Comparison of ENCODE assay signal across 8 mouse cellular contexts in genomic region chr9:61309768-61310493, GRCm38 (mm10).
DNase-seq lines count a peak whose midpoint lies in the region.

No protein-coding gene starts in this region.

- peak; percentile 39 for DNase-seq in gastrocnemius, adult 18-20 months (ENCODE audit: low spot score)
- DNase-seq in gastrocnemius, postnatal 4 days (ENCODE audit: low spot score in 2 of 2) = no peak
- peak; percentile 47 for DNase-seq in ovary, adult 18-20 months (ENCODE audit: low spot score)
- no peak for DNase-seq in ovary, postnatal 14 days (ENCODE audit: low spot score)
- peak; percentile 72 for DNase-seq in gastrocnemius, postnatal 25 days
- peak; percentile 6 to 7 for DNase-seq in right cerebral cortex, postnatal 36 days (ENCODE audit: low spot score in 2 of 2)
- DNase-seq in embryo, embryonic 11 days = no peak
- DNase-seq in spleen, postnatal 10 days (ENCODE audit: low spot score in 2 of 2) = no peak

Comparison
In these comparisons a context has a peak if more than half of its experiments do, and no peak if none do; other contexts are left out.
1. DNase-seq: peak in gastrocnemius, adult 18-20 months (single experiment), ovary, adult 18-20 months (single experiment), gastrocnemius, postnatal 25 days (single experiment) and right cerebral cortex, postnatal 36 days (2 of 2); none in gastrocnemius, postnatal 4 days (0 of 2), ovary, postnatal 14 days (single experiment), embryo, embryonic 11 days (single experiment) and spleen, postnatal 10 days (0 of 2).